Mouse (Mus musculus) neural tube, embryonic 10.5 days (tissue): ENCODE results near the gene Rbp2.

Experiments
- DNase-seq: peaks from one replicate; pipeline ENCODE4 v3.0.0-alpha.2; 2017; ENCODE audit warnings: low spot score; ENCODE audit errors: extremely low spot score

Gene Rbp2

GRCm38 (mm10) chr9:98485815-98486214, at the start of gene Rbp2:
Rbp2 (plus strand) TSS chr9:98486115.
- no peak for DNase-seq

GRCm38 (mm10) chr9:98437819-98438218, 48.1 kb upstream of the Rbp2 start:
- DNase-seq, result no peak

GRCm38 (mm10) chr9:98439091-98439490, 46.8 kb upstream of the Rbp2 start:
- DNase-seq, result no peak

GRCm38 (mm10) chr9:98442638-98443037, 43.3 kb upstream of the Rbp2 start:
- peak; percentile 41 for DNase-seq

GRCm38 (mm10) chr9:98445359-98446149, 40.4 kb upstream of the Rbp2 start:
- DNase-seq, result no peak

GRCm38 (mm10) chr9:98450976-98451375, 34.9 kb upstream of the Rbp2 start:
- DNase-seq, result no peak

- DNase-seq, result no peak
Measured at GRCm38 (mm10) chr9:98466709-98467108, 19.2 kb upstream of the Rbp2 start.

GRCm38 (mm10) chr9:98480172-98480749, 5.7 kb upstream of the Rbp2 start:
- DNase-seq, result no peak

- DNase-seq, result no peak
Measured at GRCm38 (mm10) chr9:98482256-98482655, 3.7 kb upstream of the Rbp2 start.

- DNase-seq, result no peak
Measured at GRCm38 (mm10) chr9:98485020-98485419, 895 bp upstream of the Rbp2 start.

- no peak for DNase-seq
Measured at GRCm38 (mm10) chr9:98487273-98487672, 1.4 kb downstream of the Rbp2 start.

- DNase-seq, result no peak
Measured at GRCm38 (mm10) chr9:98489532-98489931, 3.6 kb downstream of the Rbp2 start.

- DNase-seq, result no peak
Measured at GRCm38 (mm10) chr9:98490128-98490527, 4.2 kb downstream of the Rbp2 start.

GRCm38 (mm10) chr9:98491071-98491470, 5.2 kb downstream of the Rbp2 start:
- no peak for DNase-seq

- no peak for DNase-seq
Measured at GRCm38 (mm10) chr9:98492212-98492611, 6.3 kb downstream of the Rbp2 start.

GRCm38 (mm10) chr9:98492821-98493220, 6.9 kb downstream of the Rbp2 start:
- DNase-seq, result no peak

- DNase-seq, result peak; percentile 54
Measured at GRCm38 (mm10) chr9:98497157-98497556, 11.2 kb downstream of the Rbp2 start.

GRCm38 (mm10) chr9:98497990-98498389, 12.1 kb downstream of the Rbp2 start:
- DNase-seq, result no peak

GRCm38 (mm10) chr9:98498717-98499268, 12.9 kb downstream of the Rbp2 start:
- no peak for DNase-seq

GRCm38 (mm10) chr9:98499601-98500000, 13.7 kb downstream of the Rbp2 start:
- DNase-seq, result no peak

GRCm38 (mm10) chr9:98507480-98507879, 21.6 kb downstream of the Rbp2 start:
- no peak for DNase-seq

- no peak for DNase-seq
Measured at GRCm38 (mm10) chr9:98510363-98511055, 24.6 kb downstream of the Rbp2 start.
